Mouse (Mus musculus) liver, embryonic 16.5 days (tissue): Measurements from ENCODE around the gene Iffo2. TPM values are rescaled to one million over a fixed set of nuclear protein-coding genes. Genes with fewer than 3 reads are reported as not detected.

ENCODE experiments used
- ATAC-seq: fragments of 200-750 bp; cut with Nextera tagmentation; 2 replicates; pipeline ENCODE4 v1.8.0; 2017; ENCODE audit warnings: low read depth, mild to moderate bottlenecking, moderate number of reproducible peaks, moderate library complexity
- H3K27ac ChIP-seq: fragments of 300-500 bp; sonication (generic); 2 replicates; pipeline ENCODE4 v1.5.1; 2014; ENCODE audit warnings: mild to moderate bottlenecking, low read length
- H3K27me3 ChIP-seq: fragments of 300-500 bp; sonication (generic); 2 replicates; pipeline ENCODE4 v1.6.1; 2014; ENCODE audit warnings: low read depth, low read length, mixed read lengths; ENCODE audit not compliant: control insufficient read depth, insufficient read depth
- H3K36me3 ChIP-seq: fragments of 300-500 bp; sonication (generic); 2 replicates; pipeline ENCODE4 v1.6.1; 2014; ENCODE audit warnings: mild to moderate bottlenecking; ENCODE audit not compliant: control insufficient read depth, insufficient read depth
- H3K4me1 ChIP-seq: fragments of 300-500 bp; sonication (generic); 2 replicates; pipeline ENCODE4 v1.6.1; 2014; ENCODE audit warnings: low read depth, low read length, mixed read lengths; ENCODE audit not compliant: control insufficient read depth
- H3K4me2 ChIP-seq: fragments of 300-500 bp; sonication (generic); 2 replicates; pipeline ENCODE4 v1.6.1; 2014; ENCODE audit warnings: low read depth, low read length, mixed read lengths
- H3K4me3 ChIP-seq: fragments of 300-500 bp; sonication (generic); 2 replicates; pipeline ENCODE4 v1.5.1; 2014; ENCODE audit warnings: low read depth, mild to moderate bottlenecking, low read length
- H3K9ac ChIP-seq: fragments of 300-500 bp; sonication (generic); 2 replicates; pipeline ENCODE4 v1.6.1; 2014; ENCODE audit warnings: low read depth, low read length
- H3K9me3 ChIP-seq: fragments of 300-500 bp; sonication (generic); replicated peaks from 2 replicates; pipeline ENCODE4 v1.6.1; 2016; ENCODE audit warnings: low read length; ENCODE audit not compliant: control insufficient read depth
- WGBS: fragments of 180-500 bp; shearing (Covaris S2); extraction: QIAGEN DNeasy Blood & Tissue Kit; methylation state at CpG from one replicate; pipeline ENCODE4 v1.1.7; 2014; ENCODE audit not compliant: insufficient replicate concordance; 5-methylcytosine and 5-hydroxymethylcytosine counted together
- polyA plus RNA-seq: library from polyadenylated mRNA; unstranded; fragments of >200 nt; fragmentation: Nextera tagmentation; extraction: Ambion mirVana; gene quantifications from 2 replicates; pipeline ENCODE4 v1.2.1, GENCODE M21; 2015

Gene Iffo2
- polyA plus RNA-seq, 1 experiment from 2014 or later, result 0.66 TPM

- no peaks in the 10 kb centered on the region for H3K27me3 ChIP-seq
- no peaks in the 10 kb centered on the region for H3K9me3 ChIP-seq
- ATAC-seq, result no peak
- 57% methylated on average over 10 of the region's 10 CpGs for WGBS
- H3K36me3 ChIP-seq, result no peaks in the 10 kb centered on the region
- H3K27ac ChIP-seq, result no peak overlapping the region
- peaks cover 9% of the 10 kb centered on the region for H3K4me1 ChIP-seq
- no peak overlapping the region for H3K9ac ChIP-seq
- no peak overlapping the region for H3K4me3 ChIP-seq
- H3K4me2 ChIP-seq, result no peak overlapping the region
Measured at GRCm38 (mm10) chr4:139630171-139630570, 99.8 kb downstream of the Iffo2 start.

GRCm38 (mm10) chr4:139631141-139631540, 100.8 kb downstream of the Iffo2 start:
- Histone ChIP-seq H3K27ac (no peak overlapping the region), H3K4me3 (no peak overlapping the region), H3K27me3 (no peaks in the 10 kb centered on the region), H3K36me3 (no peaks in the 10 kb centered on the region), H3K9ac (no peak overlapping the region), H3K4me1 (peaks cover 6% of the 10 kb centered on the region), H3K9me3 (no peaks in the 10 kb centered on the region), H3K4me2 (no peak overlapping the region)
- WGBS, result 55% methylated on average over 5 of the region's 5 CpGs
- no peak for ATAC-seq

GRCm38 (mm10) chr4:139631569-139632253, 101.4 kb downstream of the Iffo2 start:
- no peaks in the 10 kb centered on the region for H3K36me3 ChIP-seq
- no peak overlapping the region for H3K9ac ChIP-seq
- WGBS, result 64% methylated on average over 7 of the region's 7 CpGs
- H3K9me3 ChIP-seq, result no peaks in the 10 kb centered on the region
- no peaks in the 10 kb centered on the region for H3K27me3 ChIP-seq
- peaks cover 6% of the 10 kb centered on the region for H3K4me1 ChIP-seq
- ATAC-seq, result no peak
- H3K27ac ChIP-seq, result no peak overlapping the region
- H3K4me3 ChIP-seq, result no peak overlapping the region
- H3K4me2 ChIP-seq, result no peak overlapping the region

- Histone ChIP-seq H3K4me1 (peaks cover 6% of the 10 kb centered on the region), H3K27me3 (no peaks in the 10 kb centered on the region), H3K9ac (no peak overlapping the region), H3K27ac (no peak overlapping the region), H3K4me2 (no peak overlapping the region), H3K4me3 (no peak overlapping the region), H3K36me3 (no peaks in the 10 kb centered on the region), H3K9me3 (no peaks in the 10 kb centered on the region)
- no peak for ATAC-seq
- 59% methylated on average over 10 of the region's 10 CpGs for WGBS
Measured at GRCm38 (mm10) chr4:139632254-139632580, 101.9 kb downstream of the Iffo2 start.

DNA sequence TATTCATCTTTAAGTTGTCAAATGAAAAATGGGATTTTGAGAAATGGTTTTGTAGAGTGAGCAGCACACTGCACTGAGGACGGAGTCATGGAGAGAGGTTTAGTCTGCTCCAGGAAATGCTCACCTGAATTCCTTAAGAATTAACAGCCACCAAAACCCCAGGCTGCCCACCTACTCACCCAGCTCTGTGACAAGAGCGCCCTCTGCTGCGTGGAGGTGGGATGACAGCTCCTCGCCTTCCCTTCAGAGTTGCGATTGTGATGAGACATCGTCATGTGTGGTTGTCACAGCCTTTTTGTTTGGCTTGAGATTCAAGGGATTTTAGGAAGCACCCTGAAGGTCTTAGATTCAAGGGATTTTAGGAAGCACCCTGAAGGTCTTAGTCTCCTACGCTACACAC, 106.0 kb downstream of the Iffo2 start:
- Histone ChIP-seq H3K36me3 (no peaks in the 10 kb centered on the region), H3K9me3 (no peaks in the 10 kb centered on the region), H3K4me3 (no peak overlapping the region), H3K27ac (no peak overlapping the region), H3K27me3 (no peaks in the 10 kb centered on the region; the same call in 1 of the 2 replicates), H3K4me2 (no peak overlapping the region), H3K4me1 (peaks cover 13% of the 10 kb centered on the region), H3K9ac (no peak overlapping the region)
- WGBS, result 25% methylated on average over 7 of the region's 7 CpGs
- ATAC-seq, result no peak

DNA sequence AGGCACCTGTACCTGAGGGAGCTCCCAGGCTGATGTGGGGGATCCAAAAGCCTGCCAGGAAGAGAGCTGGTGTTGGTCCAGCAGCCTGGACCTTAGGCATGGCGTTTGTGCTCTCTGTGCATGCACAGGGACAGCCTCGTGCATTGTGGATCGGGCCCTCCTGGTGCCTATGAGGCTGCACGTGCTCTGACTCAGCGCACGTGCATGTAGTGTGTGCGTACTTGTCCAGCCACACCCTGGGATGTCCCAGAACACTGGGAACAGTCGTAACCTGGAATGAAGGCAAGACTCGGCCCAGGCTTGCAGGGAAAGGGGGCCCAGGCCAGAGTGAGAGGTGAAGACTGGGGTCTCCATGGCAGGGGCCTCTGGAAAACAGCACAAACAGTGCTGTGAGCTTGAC, 107.5 kb downstream of the Iffo2 start:
- no peak overlapping the region for H3K4me3 ChIP-seq
- no peak overlapping the region for H3K27ac ChIP-seq
- H3K9me3 ChIP-seq, result no peaks in the 10 kb centered on the region
- no peak for ATAC-seq
- H3K27me3 ChIP-seq, result no peaks in the 10 kb centered on the region; the same call in 1 of the 2 replicates
- H3K4me1 ChIP-seq, result peaks cover 20% of the 10 kb centered on the region
- WGBS, result 70% methylated on average over 9 of the region's 9 CpGs
- H3K36me3 ChIP-seq, result no peaks in the 10 kb centered on the region; the same call in 1 of the 2 replicates
- no peak overlapping the region for H3K9ac ChIP-seq
- no peak overlapping the region for H3K4me2 ChIP-seq

- H3K4me3 ChIP-seq, result no peak overlapping the region
- no peaks in the 10 kb centered on the region for H3K9me3 ChIP-seq
- WGBS, result 80% methylated on average over 16 of the region's 16 CpGs
- H3K27me3 ChIP-seq, result no peaks in the 10 kb centered on the region; the same call in 1 of the 2 replicates
- H3K9ac ChIP-seq, result no peak overlapping the region
- H3K36me3 ChIP-seq, result no peaks in the 10 kb centered on the region; the same call in 1 of the 2 replicates
- no peak overlapping the region for H3K27ac ChIP-seq
- ATAC-seq, result no peak
- no peak overlapping the region for H3K4me2 ChIP-seq
- H3K4me1 ChIP-seq, result peaks cover 20% of the 10 kb centered on the region
Measured at GRCm38 (mm10) chr4:139638356-139638755, 108.0 kb downstream of the Iffo2 start.

GRCm38 (mm10) chr4:139639801-139640200, 109.5 kb downstream of the Iffo2 start:
- no peaks in the 10 kb centered on the region; the same call in none of the 2 replicates for H3K36me3 ChIP-seq
- no peak overlapping the region for H3K27ac ChIP-seq
- ATAC-seq, result no peak
- WGBS, result 35% methylated on average over 12 of the region's 12 CpGs
- H3K9ac ChIP-seq, result no peak overlapping the region
- H3K27me3 ChIP-seq, result no peaks in the 10 kb centered on the region; the same call in 1 of the 2 replicates
- H3K9me3 ChIP-seq, result no peaks in the 10 kb centered on the region
- no peak overlapping the region for H3K4me3 ChIP-seq
- no peak overlapping the region for H3K4me2 ChIP-seq
- peaks cover 16% of the 10 kb centered on the region for H3K4me1 ChIP-seq

DNA sequence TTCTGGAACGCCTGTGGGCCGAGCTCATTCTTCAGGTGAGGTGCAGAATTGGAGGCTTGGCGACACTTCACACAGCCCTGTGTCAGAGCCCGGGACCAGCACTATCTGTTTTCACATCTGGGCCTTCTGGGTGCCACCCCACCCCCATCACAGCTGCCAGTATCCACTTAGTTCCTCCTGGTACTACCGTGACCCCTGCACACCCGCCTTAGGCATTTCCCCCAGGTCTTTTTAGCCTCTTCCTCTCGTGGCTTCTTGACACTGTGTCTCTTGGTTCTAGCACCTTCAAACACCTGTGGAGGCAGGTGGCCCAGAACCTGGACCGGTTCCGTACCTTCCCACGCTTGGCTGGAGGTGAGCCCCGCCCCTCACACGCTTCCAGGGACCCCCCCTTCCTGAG, 110.0 kb downstream of the Iffo2 start:
- Histone ChIP-seq H3K27ac (no peak overlapping the region), H3K4me2 (no peak overlapping the region), H3K36me3 (peaks cover 3% of the 10 kb centered on the region), H3K4me1 (peaks cover 16% of the 10 kb centered on the region), H3K4me3 (no peak overlapping the region), H3K27me3 (no peaks in the 10 kb centered on the region; the same call in 1 of the 2 replicates), H3K9me3 (no peaks in the 10 kb centered on the region), H3K9ac (no peak overlapping the region)
- WGBS, result 28% methylated on average over 12 of the region's 12 CpGs
- no peak for ATAC-seq
